Mouse (Mus musculus) erythroblast, embryonic 14.5 days (primary cell): ENCODE data around the gene Olig1.

Source experiments
- GATA1 ChIP-seq: IDR thresholded peaks from 2 replicates; pipeline ENCODE4 v1.6.1; 2012; ENCODE audit warnings: low read length, inconsistent platforms, mixed read lengths
- TAL1 ChIP-seq: IDR thresholded peaks from 3 replicates; pipeline ENCODE4 v1.6.1; 2012; ENCODE audit warnings: low read length, inconsistent platforms, mixed read lengths

DNA sequence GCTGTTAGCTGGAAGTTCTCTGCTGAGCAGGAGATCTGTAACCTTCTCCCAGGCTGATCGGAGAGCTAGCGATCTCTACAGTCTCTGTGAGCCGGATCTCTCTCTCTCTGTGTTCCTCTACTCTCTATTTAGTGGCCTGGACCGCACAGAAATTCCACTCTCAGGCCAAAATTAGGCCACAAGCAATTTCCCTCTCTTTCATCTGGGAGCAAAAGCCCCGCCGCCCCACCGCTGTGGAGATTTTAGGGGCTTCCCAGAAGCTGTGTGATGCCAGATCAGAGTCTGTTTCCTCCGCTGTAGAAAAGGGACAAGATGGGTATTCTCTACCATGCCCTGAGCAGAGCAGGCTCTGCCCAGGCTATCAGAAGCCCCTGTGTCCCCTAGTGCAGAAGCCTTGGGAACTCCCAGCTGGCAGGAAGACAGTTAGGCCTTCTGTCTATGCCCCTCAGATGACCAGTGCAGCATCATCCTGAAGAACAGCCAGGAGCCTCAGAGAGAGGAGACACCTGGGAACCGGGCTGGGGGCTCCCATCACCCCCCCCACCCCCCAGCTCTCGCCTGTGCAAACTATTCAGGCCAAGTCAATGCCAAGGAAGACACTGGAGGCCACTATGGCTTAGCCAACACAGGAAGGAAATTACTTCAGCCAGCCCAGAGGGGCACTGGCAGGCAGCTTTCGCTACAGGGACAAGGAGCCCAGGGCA lies 36.2 kb upstream of the Olig1 start:
- TF ChIP-seq GATA1: no peak
- TF ChIP-seq TAL1: no peak
